Mouse (Mus musculus): ENCODE measurements around the gene Got2. TPM values are rescaled to one million over a fixed set of nuclear protein-coding genes. Genes with fewer than 3 reads are reported as not detected.

Got2 gene
- 206 and 210 TPM in 2 replicates for polyA plus RNA-seq (2015; fragmentation: Nextera tagmentation; extraction: Ambion mirVana)

GRCm38 (mm10) chr8:95888285-95889136 lies at the start of gene Got2:
Got2 (minus strand) TSS chr8:95888547.
- no peaks in the 10 kb centered on the region for H3K36me3 ChIP-seq (replicated peaks)
- 8% methylated on average over 31 of the region's 31 CpGs for WGBS
- peak within 1 kb of the TSS; percentile 98 for H3K4me3 ChIP-seq
- peak within 1 kb of the TSS; percentile 82 for H3K4me2 ChIP-seq
- peak within 1 kb of the TSS; percentile 81 for H3K9ac ChIP-seq
- H3K27ac ChIP-seq = peak within 1 kb of the TSS; percentile 83
- H3K4me1 ChIP-seq = peaks cover 26% of the 10 kb centered on the region
- no peaks in the 10 kb centered on the region for H3K9me3 ChIP-seq
- ATAC-seq (replicated peaks) = peak; percentile 92
- H3K27me3 ChIP-seq (replicated peaks) = no peaks in the 10 kb centered on the region

- Histone ChIP-seq H3K27me3 (replicated peaks) (no peaks in the 10 kb centered on the region), H3K36me3 (replicated peaks) (no peaks in the 10 kb centered on the region), H3K27ac (no peak overlapping the region), H3K4me2 (no peak overlapping the region), H3K9me3 (no peaks in the 10 kb centered on the region), H3K4me1 (no peaks in the 10 kb centered on the region), H3K9ac (no peak overlapping the region), H3K4me3 (no peak overlapping the region)
- ATAC-seq (replicated peaks) = no peak
- WGBS = 96% methylated on average over 5 of the region's 5 CpGs
Observed at GRCm38 (mm10) chr8:95932841-95933240, 44.5 kb upstream of the Got2 start.

GRCm38 (mm10) chr8:95929821-95930220 lies 41.5 kb upstream of the Got2 start:
- 57% methylated on average over 4 of the region's 4 CpGs for WGBS
- no peak overlapping the region for H3K4me3 ChIP-seq
- H3K9me3 ChIP-seq = no peaks in the 10 kb centered on the region
- H3K27me3 ChIP-seq (replicated peaks) = no peaks in the 10 kb centered on the region
- no peak overlapping the region for H3K27ac ChIP-seq
- no peak overlapping the region for H3K9ac ChIP-seq
- no peak overlapping the region for H3K4me2 ChIP-seq
- H3K4me1 ChIP-seq = no peaks in the 10 kb centered on the region
- ATAC-seq (replicated peaks) = no peak
- no peaks in the 10 kb centered on the region for H3K36me3 ChIP-seq (replicated peaks)

GRCm38 (mm10) chr8:95916106-95916505 lies 27.8 kb upstream of the Got2 start:
- ATAC-seq (replicated peaks) = peak; percentile 65
- Histone ChIP-seq H3K4me2 (peak overlapping the region; percentile 66), H3K4me1 (peaks cover 7% of the 10 kb centered on the region; the same call in 1 of the 2 replicates), H3K9ac (peak overlapping the region; percentile 37), H3K36me3 (replicated peaks) (no peaks in the 10 kb centered on the region), H3K27me3 (replicated peaks) (no peaks in the 10 kb centered on the region; the same call in 1 of the 2 replicates), H3K4me3 (peak overlapping the region; percentile 34), H3K27ac (no peak overlapping the region), H3K9me3 (no peaks in the 10 kb centered on the region)
- WGBS = 2% methylated on average over 9 of the region's 9 CpGs

GRCm38 (mm10) chr8:95914905-95915643 lies 26.7 kb upstream of the Got2 start:
- WGBS = 7% methylated on average over 7 of the region's 7 CpGs
- Histone ChIP-seq H3K27me3 (replicated peaks) (no peaks in the 10 kb centered on the region; the same call in 1 of the 2 replicates), H3K9me3 (no peaks in the 10 kb centered on the region), H3K27ac (no peak overlapping the region), H3K9ac (no peak overlapping the region), H3K4me2 (no peak overlapping the region), H3K4me3 (no peak overlapping the region), H3K36me3 (replicated peaks) (no peaks in the 10 kb centered on the region), H3K4me1 (peaks cover 7% of the 10 kb centered on the region; the same call in 1 of the 2 replicates)
- peak; percentile 92 for ATAC-seq (replicated peaks)

GRCm38 (mm10) chr8:95911240-95911639 lies 22.9 kb upstream of the Got2 start:
- no peak overlapping the region for H3K27ac ChIP-seq
- H3K27me3 ChIP-seq (replicated peaks) = no peaks in the 10 kb centered on the region; the same call in 1 of the 2 replicates
- no peak for ATAC-seq (replicated peaks)
- no peak overlapping the region for H3K9ac ChIP-seq
- H3K36me3 ChIP-seq (replicated peaks) = no peaks in the 10 kb centered on the region
- no peak overlapping the region for H3K4me2 ChIP-seq
- no peak overlapping the region for H3K4me3 ChIP-seq
- no peaks in the 10 kb centered on the region for H3K9me3 ChIP-seq
- H3K4me1 ChIP-seq = peaks cover 4% of the 10 kb centered on the region; the same call in 1 of the 2 replicates
- 84% methylated on average over 5 of the region's 5 CpGs for WGBS

- no peaks in the 10 kb centered on the region for H3K27me3 ChIP-seq (replicated peaks)
- ATAC-seq (replicated peaks) = no peak
- no peak overlapping the region for H3K9ac ChIP-seq
- H3K36me3 ChIP-seq (replicated peaks) = no peaks in the 10 kb centered on the region
- no peak overlapping the region for H3K4me3 ChIP-seq
- no peaks in the 10 kb centered on the region for H3K4me1 ChIP-seq
- no peak overlapping the region for H3K4me2 ChIP-seq
- no peak overlapping the region for H3K27ac ChIP-seq
- 85% methylated on average over 11 of the region's 11 CpGs for WGBS
- H3K9me3 ChIP-seq = no peaks in the 10 kb centered on the region
Observed at GRCm38 (mm10) chr8:95907885-95908284, 19.5 kb upstream of the Got2 start.

GRCm38 (mm10) chr8:95906738-95907137 lies 18.4 kb upstream of the Got2 start:
- WGBS = 93% methylated on average over 9 of the region's 9 CpGs
- no peak overlapping the region for H3K4me3 ChIP-seq
- no peak overlapping the region for H3K27ac ChIP-seq
- ATAC-seq (replicated peaks) = no peak
- H3K4me1 ChIP-seq = no peaks in the 10 kb centered on the region
- H3K4me2 ChIP-seq = no peak overlapping the region
- no peak overlapping the region for H3K9ac ChIP-seq
- no peaks in the 10 kb centered on the region for H3K27me3 ChIP-seq (replicated peaks)
- H3K9me3 ChIP-seq = no peaks in the 10 kb centered on the region
- no peaks in the 10 kb centered on the region for H3K36me3 ChIP-seq (replicated peaks)

GRCm38 (mm10) chr8:95901864-95902263 lies 13.5 kb upstream of the Got2 start:
- Histone ChIP-seq H3K4me2 (no peak overlapping the region), H3K4me3 (no peak overlapping the region), H3K9me3 (no peaks in the 10 kb centered on the region), H3K27me3 (replicated peaks) (no peaks in the 10 kb centered on the region), H3K9ac (no peak overlapping the region), H3K36me3 (replicated peaks) (no peaks in the 10 kb centered on the region), H3K4me1 (no peaks in the 10 kb centered on the region), H3K27ac (no peak overlapping the region)
- ATAC-seq (replicated peaks) = no peak
- WGBS = 24% methylated on average over 7 of the region's 7 CpGs

- Histone ChIP-seq H3K4me2 (no peak overlapping the region), H3K36me3 (replicated peaks) (no peaks in the 10 kb centered on the region), H3K9ac (no peak overlapping the region), H3K27me3 (replicated peaks) (no peaks in the 10 kb centered on the region), H3K27ac (no peak overlapping the region), H3K4me1 (no peaks in the 10 kb centered on the region), H3K4me3 (no peak overlapping the region), H3K9me3 (no peaks in the 10 kb centered on the region)
- no peak for ATAC-seq (replicated peaks)
- WGBS = 86% methylated on average over 5 of the region's 5 CpGs
Observed at GRCm38 (mm10) chr8:95893701-95894100, 5.4 kb upstream of the Got2 start.

GRCm38 (mm10) chr8:95887578-95888284 lies 616 bp downstream of the Got2 start:
- H3K36me3 ChIP-seq (replicated peaks) = no peaks in the 10 kb centered on the region
- no peaks in the 10 kb centered on the region for H3K9me3 ChIP-seq
- peaks cover 26% of the 10 kb centered on the region for H3K4me1 ChIP-seq
- WGBS = under 1% methylated on average over 38 of the region's 38 CpGs
- H3K27me3 ChIP-seq (replicated peaks) = no peaks in the 10 kb centered on the region
- peak; percentile 97 for ATAC-seq (replicated peaks)
- H3K4me2 ChIP-seq = peak overlapping the region; percentile 82
- peak overlapping the region; percentile 98 for H3K4me3 ChIP-seq
- H3K9ac ChIP-seq = peak overlapping the region; percentile 81
- H3K27ac ChIP-seq = peak overlapping the region; percentile 83

Data from midbrain, embryonic 15.5 days (tissue).